Mouse (Mus musculus) hindbrain, embryonic 15.5 days (tissue): Measurements from ENCODE around the gene Snd1. TPM values are rescaled to one million over a fixed set of nuclear protein-coding genes. Genes with fewer than 3 reads are reported as not detected.

Experiments
- ATAC-seq: fragments of 200-750 bp; cut with Nextera tagmentation; 2 replicates; pipeline ENCODE4 v1.8.0; 2017; ENCODE audit warnings: low read depth, moderate number of reproducible peaks, moderate TSS enrichment; ENCODE audit not compliant: low FRiP score
- H3K27ac ChIP-seq: fragments of 300-500 bp; sonication (generic); replicated peaks from 2 replicates; pipeline ENCODE4 v1.5.1; 2015; ENCODE audit warnings: mild to moderate bottlenecking, inconsistent platforms
- H3K27me3 ChIP-seq: fragments of 300-500 bp; sonication (generic); 2 replicates; pipeline ENCODE4 v1.6.1; 2015; ENCODE audit warnings: control low read depth, inconsistent platforms
- H3K36me3 ChIP-seq: fragments of 300-500 bp; sonication (generic); 2 replicates; pipeline ENCODE4 v1.6.1; 2015; ENCODE audit warnings: control low read depth, inconsistent platforms
- H3K4me1 ChIP-seq: fragments of 300-500 bp; sonication (generic); replicated peaks from 2 replicates; pipeline ENCODE4 v1.6.1; 2015; ENCODE audit warnings: control low read depth, inconsistent platforms
- H3K4me2 ChIP-seq: fragments of 300-500 bp; sonication (generic); 2 replicates; pipeline ENCODE4 v1.6.1; 2015; ENCODE audit warnings: moderate library complexity, mild to moderate bottlenecking, inconsistent platforms
- H3K4me3 ChIP-seq: fragments of 300-500 bp; sonication (generic); 2 replicates; pipeline ENCODE4 v1.5.1; 2015; ENCODE audit warnings: mild to moderate bottlenecking, inconsistent platforms
- H3K9ac ChIP-seq: fragments of 300-500 bp; sonication (generic); 2 replicates; pipeline ENCODE4 v1.6.1; 2015; ENCODE audit warnings: inconsistent platforms
- H3K9me3 ChIP-seq: fragments of 300-500 bp; sonication (generic); 2 replicates; pipeline ENCODE4 v1.6.1; 2016; ENCODE audit warnings: control low read depth, inconsistent platforms
- WGBS: fragments of 180-500 bp; shearing (Covaris S2); methylation state at CpG from one replicate; pipeline ENCODE4 v1.1.7; 2015; 5-methylcytosine and 5-hydroxymethylcytosine counted together
- polyA plus RNA-seq: library from polyadenylated mRNA; unstranded; fragments of >200 nt; fragmentation: Nextera tagmentation; extraction: Ambion mirVana; gene quantifications from 2 replicates; pipeline ENCODE4 v1.2.1, GENCODE M21; 2015

Snd1 gene
- polyA plus RNA-seq, 1 experiment from 2014 or later, result 76.4 TPM

GRCm38 (mm10) chr6:28813057-28813456, 338.1 kb downstream of the Snd1 start:
- H3K9me3 ChIP-seq, result no peaks in the 10 kb centered on the region
- H3K4me3 ChIP-seq, result no peak overlapping the region
- H3K36me3 ChIP-seq, result peaks cover 7% of the 10 kb centered on the region; the same call in 1 of the 2 replicates
- no peak overlapping the region for H3K4me2 ChIP-seq
- H3K27me3 ChIP-seq, result no peaks in the 10 kb centered on the region
- no peak overlapping the region for H3K27ac ChIP-seq
- ATAC-seq, result no peak
- peaks cover 10% of the 10 kb centered on the region for H3K4me1 ChIP-seq
- no peak overlapping the region for H3K9ac ChIP-seq
- 80% methylated on average over 9 of the region's 9 CpGs for WGBS

GRCm38 (mm10) chr6:28814895-28815294, 340.0 kb downstream of the Snd1 start:
- Histone ChIP-seq H3K4me2 (no peak overlapping the region), H3K27ac (no peak overlapping the region), H3K4me1 (peaks cover 23% of the 10 kb centered on the region), H3K36me3 (0 out of 2 replicates have a peak, but pooled peaks cover 5% of the 10 kb centered on the region), H3K27me3 (no peaks in the 10 kb centered on the region), H3K9me3 (no peaks in the 10 kb centered on the region), H3K4me3 (no peak overlapping the region), H3K9ac (no peak overlapping the region)
- WGBS, result 86% methylated on average over 2 of the region's 2 CpGs
- no peak for ATAC-seq

GRCm38 (mm10) chr6:28817039-28817438, 342.1 kb downstream of the Snd1 start:
- 0 out of 2 replicates have a peak, but pooled peaks cover 5% of the 10 kb centered on the region for H3K36me3 ChIP-seq
- H3K27me3 ChIP-seq, result no peaks in the 10 kb centered on the region
- ATAC-seq, result no peak
- H3K4me1 ChIP-seq, result peaks cover 40% of the 10 kb centered on the region
- no peak overlapping the region for H3K9ac ChIP-seq
- WGBS, result 61% methylated on average over 9 of the region's 9 CpGs
- no peak overlapping the region for H3K27ac ChIP-seq
- no peaks in the 10 kb centered on the region for H3K9me3 ChIP-seq
- no peak overlapping the region for H3K4me3 ChIP-seq
- no peak overlapping the region for H3K4me2 ChIP-seq

- Histone ChIP-seq H3K36me3 (0 out of 2 replicates have a peak, but pooled peaks cover 5% of the 10 kb centered on the region), H3K4me1 (peaks cover 34% of the 10 kb centered on the region), H3K4me3 (no peak overlapping the region), H3K27ac (peak overlapping the region; percentile 65), H3K27me3 (no peaks in the 10 kb centered on the region), H3K4me2 (no peak overlapping the region), H3K9me3 (no peaks in the 10 kb centered on the region), H3K9ac (no peak overlapping the region)
- WGBS, result 37% methylated on average over 13 of the region's 13 CpGs
- peak; percentile 75 for ATAC-seq
Observed at GRCm38 (mm10) chr6:28819509-28820358, 344.8 kb downstream of the Snd1 start.

- Histone ChIP-seq H3K9ac (no peak overlapping the region), H3K36me3 (0 out of 2 replicates have a peak, but pooled peaks cover 5% of the 10 kb centered on the region), H3K4me2 (no peak overlapping the region), H3K27me3 (no peaks in the 10 kb centered on the region), H3K27ac (no peak overlapping the region), H3K9me3 (no peaks in the 10 kb centered on the region), H3K4me3 (no peak overlapping the region), H3K4me1 (peaks cover 59% of the 10 kb centered on the region)
- 75% methylated on average over 3 of the region's 3 CpGs for WGBS
- ATAC-seq, result no peak
Observed at GRCm38 (mm10) chr6:28822296-28822695, 347.4 kb downstream of the Snd1 start.

GRCm38 (mm10) chr6:28823375-28823774, 348.4 kb downstream of the Snd1 start:
- no peak for ATAC-seq
- H3K36me3 ChIP-seq, result 0 out of 2 replicates have a peak, but pooled peaks cover under 1% of the 10 kb centered on the region
- no peak overlapping the region for H3K27ac ChIP-seq
- peaks cover 68% of the 10 kb centered on the region for H3K4me1 ChIP-seq
- H3K9me3 ChIP-seq, result no peaks in the 10 kb centered on the region
- no peak overlapping the region for H3K4me3 ChIP-seq
- WGBS, result 91% methylated on average over 3 of the region's 3 CpGs
- H3K27me3 ChIP-seq, result no peaks in the 10 kb centered on the region
- no peak overlapping the region for H3K9ac ChIP-seq
- H3K4me2 ChIP-seq, result no peak overlapping the region

GRCm38 (mm10) chr6:28823802-28824201, 348.9 kb downstream of the Snd1 start:
- no peak overlapping the region for H3K4me2 ChIP-seq
- H3K9ac ChIP-seq, result no peak overlapping the region
- H3K9me3 ChIP-seq, result no peaks in the 10 kb centered on the region
- H3K36me3 ChIP-seq, result no peaks in the 10 kb centered on the region
- no peak overlapping the region for H3K27ac ChIP-seq
- H3K4me3 ChIP-seq, result no peak overlapping the region
- ATAC-seq, result no peak
- peaks cover 70% of the 10 kb centered on the region for H3K4me1 ChIP-seq
- H3K27me3 ChIP-seq, result no peaks in the 10 kb centered on the region
- 88% methylated on average over 5 of the region's 5 CpGs for WGBS

- H3K4me1 ChIP-seq, result peaks cover 70% of the 10 kb centered on the region
- no peaks in the 10 kb centered on the region for H3K27me3 ChIP-seq
- no peak overlapping the region for H3K9ac ChIP-seq
- peak overlapping the region; percentile 98 for H3K4me2 ChIP-seq
- no peak overlapping the region for H3K27ac ChIP-seq
- no peak overlapping the region for H3K4me3 ChIP-seq
- H3K36me3 ChIP-seq, result peaks cover 5% of the 10 kb centered on the region; the same call in 1 of the 2 replicates
- no peaks in the 10 kb centered on the region for H3K9me3 ChIP-seq
- no peak for ATAC-seq
- 37% methylated on average over 3 of the region's 3 CpGs for WGBS
Observed at GRCm38 (mm10) chr6:28825894-28826293, 351.0 kb downstream of the Snd1 start.

GRCm38 (mm10) chr6:28826689-28827389, 351.9 kb downstream of the Snd1 start:
- H3K27me3 ChIP-seq, result no peaks in the 10 kb centered on the region
- H3K9me3 ChIP-seq, result no peaks in the 10 kb centered on the region
- peak overlapping the region; percentile 54 for H3K27ac ChIP-seq
- H3K4me2 ChIP-seq, result peak overlapping the region; percentile 98
- H3K36me3 ChIP-seq, result peaks cover 5% of the 10 kb centered on the region; the same call in 1 of the 2 replicates
- H3K9ac ChIP-seq, result peak overlapping the region; percentile 41
- peaks cover 69% of the 10 kb centered on the region for H3K4me1 ChIP-seq
- WGBS, result 43% methylated on average over 9 of the region's 9 CpGs
- no peak for ATAC-seq
- H3K4me3 ChIP-seq, result peak overlapping the region; percentile 84

GRCm38 (mm10) chr6:28827565-28827964, 352.6 kb downstream of the Snd1 start:
- H3K9ac ChIP-seq, result peak overlapping the region; percentile 41
- no peaks in the 10 kb centered on the region for H3K9me3 ChIP-seq
- no peak for ATAC-seq
- no peaks in the 10 kb centered on the region for H3K27me3 ChIP-seq
- H3K4me2 ChIP-seq, result peak overlapping the region; percentile 98
- H3K4me1 ChIP-seq, result peaks cover 69% of the 10 kb centered on the region
- peak overlapping the region; percentile 54 for H3K27ac ChIP-seq
- H3K4me3 ChIP-seq, result peak overlapping the region; percentile 84
- WGBS, result 12% methylated on average over 3 of the region's 3 CpGs
- H3K36me3 ChIP-seq, result peaks cover 5% of the 10 kb centered on the region; the same call in 1 of the 2 replicates

GRCm38 (mm10) chr6:28828593-28828992, 353.7 kb downstream of the Snd1 start:
- peak overlapping the region; percentile 84 for H3K4me3 ChIP-seq
- no peak for ATAC-seq
- WGBS, result 10% methylated on average over 6 of the region's 6 CpGs
- peak overlapping the region; percentile 98 for H3K4me2 ChIP-seq
- peaks cover 72% of the 10 kb centered on the region for H3K4me1 ChIP-seq
- peak overlapping the region; percentile 48; the same call in 1 of the 2 replicates for H3K27ac ChIP-seq
- peak overlapping the region; percentile 38 for H3K9ac ChIP-seq
- H3K36me3 ChIP-seq, result peaks cover 5% of the 10 kb centered on the region; the same call in 1 of the 2 replicates
- no peaks in the 10 kb centered on the region for H3K9me3 ChIP-seq
- no peaks in the 10 kb centered on the region for H3K27me3 ChIP-seq

GRCm38 (mm10) chr6:28830306-28830705, 355.4 kb downstream of the Snd1 start:
- Histone ChIP-seq H3K4me3 (peak overlapping the region; percentile 84), H3K9me3 (no peaks in the 10 kb centered on the region), H3K36me3 (peaks cover 5% of the 10 kb centered on the region; the same call in 1 of the 2 replicates), H3K27ac (no peak overlapping the region), H3K4me2 (peak overlapping the region; percentile 98), H3K27me3 (no peaks in the 10 kb centered on the region), H3K4me1 (peaks cover 74% of the 10 kb centered on the region), H3K9ac (no peak overlapping the region)
- 82% methylated on average over 12 of the region's 12 CpGs for WGBS
- ATAC-seq, result no peak
